Mouse (Mus musculus) gastrocnemius, adult 18-20 months (tissue): ENCODE measurements at regions not wholly inside any gene's neighbourhood (a gene's known extent, or its start where the extent isn't known, plus 50 kb on each side); places are given as distances from the start of the nearest gene placed in this dataset.
A peak's percentile ranks its signal among the peaks of the same experiment; 100 is the strongest.
"Not testable (repeated sequence)": the region's sequence is repeated elsewhere in the genome, so short reads cannot be mapped to it uniquely, and the experiment has no call there.

ENCODE experiments used
- DNase-seq: peaks from one replicate; pipeline ENCODE4 v3.0.0; 2021; ENCODE audit warnings: low spot score

DNA sequence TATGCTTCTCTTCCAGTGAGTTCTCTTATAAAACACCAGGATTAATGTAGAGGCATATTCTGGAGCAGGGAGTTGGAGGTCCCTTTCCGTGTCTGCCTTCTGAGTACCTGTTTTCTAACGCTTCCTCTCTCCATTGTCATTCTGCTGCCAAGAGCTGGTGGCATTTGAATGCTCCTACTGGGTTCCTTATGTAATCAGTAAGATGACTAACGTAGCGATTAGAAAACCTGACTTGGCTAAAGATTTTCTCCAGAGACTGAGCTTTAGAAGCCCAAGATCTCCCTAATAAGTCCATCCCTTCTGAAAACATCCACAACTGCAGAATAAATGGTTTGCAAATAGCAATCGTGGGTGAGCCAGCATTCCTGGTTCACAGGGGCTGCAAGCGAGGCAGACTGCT is 174.5 kb downstream of the Dhx15 start:
- DNase-seq, result no peak

GRCm38 (mm10) chr5:52010426-52010825 is 179.9 kb downstream of the Dhx15 start:
- DNase-seq, result no peak

DNA sequence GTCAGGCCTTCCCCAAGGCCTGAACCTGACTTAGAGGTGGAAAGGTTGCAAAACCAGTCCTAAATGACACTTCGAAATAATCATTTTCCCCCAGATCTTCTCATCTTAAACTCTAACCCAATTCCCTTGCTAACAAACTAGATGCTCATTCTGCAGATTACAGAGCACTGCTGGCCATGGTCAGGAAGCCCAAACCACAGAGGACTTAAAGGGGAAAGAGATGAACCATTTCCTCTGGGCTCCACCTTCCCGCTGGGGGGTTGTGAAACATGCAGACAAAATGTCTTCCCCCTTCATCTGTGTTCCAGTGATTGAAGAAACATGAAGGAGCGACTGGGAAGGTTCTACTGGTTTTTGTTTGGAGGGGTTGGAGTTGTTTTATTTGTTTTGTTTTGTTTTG is 181.4 kb downstream of the Dhx15 start:
- DNase-seq, result no peak

DNA sequence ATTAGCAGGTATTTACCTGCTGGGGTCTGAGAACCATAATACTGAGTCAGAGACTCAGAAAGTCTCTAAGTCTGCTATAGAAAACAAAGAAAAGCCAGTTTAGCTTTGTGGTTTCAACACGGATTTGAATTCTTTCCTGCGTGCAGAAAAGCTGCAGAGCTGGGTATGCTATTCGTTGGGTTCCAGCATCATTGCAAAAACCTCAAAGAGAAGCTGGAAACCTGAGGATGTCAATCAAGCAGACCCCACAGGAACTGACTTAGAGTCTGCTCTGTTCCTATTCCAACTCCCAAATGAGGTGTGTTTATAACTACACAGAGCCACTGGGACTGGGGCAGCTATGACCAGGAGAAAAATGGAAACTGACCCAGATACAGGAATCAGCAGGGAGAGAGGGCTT is 183.5 kb downstream of the Dhx15 start:
- no peak for DNase-seq

GRCm38 (mm10) chr5:51990847-51991610 is 199.3 kb downstream of the Dhx15 start:
- no peak for DNase-seq

DNA sequence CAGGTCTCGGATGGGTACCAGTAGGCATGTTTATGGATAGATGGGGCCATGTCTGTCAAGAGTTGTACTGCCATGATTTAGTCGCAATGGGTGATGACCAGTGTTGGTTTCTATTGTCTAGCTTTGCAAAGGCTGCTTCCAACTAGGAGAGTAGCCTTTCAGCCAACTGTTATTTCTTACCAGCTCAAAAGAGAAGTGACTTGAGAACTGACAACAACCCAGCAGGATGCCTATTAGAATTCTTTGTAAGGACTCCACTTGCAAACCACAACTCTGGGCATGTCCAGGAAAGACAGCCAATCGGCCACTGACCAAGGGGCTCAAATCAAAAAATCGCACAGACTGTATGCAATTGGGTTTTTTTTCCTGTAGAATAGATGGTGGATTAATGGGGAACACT is 200.9 kb downstream of the Dhx15 start:
- no peak for DNase-seq

- no peak for DNase-seq
Measured at GRCm38 (mm10) chr5:51988913-51989312, 201.4 kb downstream of the Dhx15 start.

DNA sequence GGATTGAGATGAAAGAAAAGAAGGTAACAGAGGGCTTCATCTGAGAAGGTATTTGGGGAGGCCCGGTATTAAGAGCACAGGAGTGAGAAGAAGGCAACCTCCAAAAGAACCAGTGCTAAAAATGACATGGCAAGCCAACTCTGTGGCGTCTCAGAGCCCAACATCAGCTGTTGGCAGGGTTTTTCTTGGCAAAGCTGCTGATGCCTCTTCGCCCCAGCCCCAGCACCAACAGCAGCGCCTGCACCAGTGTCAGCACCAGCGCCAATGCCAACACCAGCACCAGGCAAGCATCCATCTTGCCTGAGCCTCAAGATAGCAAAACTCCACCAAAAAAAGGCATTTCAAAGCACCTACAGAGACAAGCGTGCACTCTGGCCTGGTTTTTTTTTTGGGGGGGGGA is 205.3 kb downstream of the Dhx15 start:
- peak; percentile 2 for DNase-seq

GRCm38 (mm10) chr5:51982780-51983179 is 207.5 kb downstream of the Dhx15 start:
- no peak for DNase-seq

DNA sequence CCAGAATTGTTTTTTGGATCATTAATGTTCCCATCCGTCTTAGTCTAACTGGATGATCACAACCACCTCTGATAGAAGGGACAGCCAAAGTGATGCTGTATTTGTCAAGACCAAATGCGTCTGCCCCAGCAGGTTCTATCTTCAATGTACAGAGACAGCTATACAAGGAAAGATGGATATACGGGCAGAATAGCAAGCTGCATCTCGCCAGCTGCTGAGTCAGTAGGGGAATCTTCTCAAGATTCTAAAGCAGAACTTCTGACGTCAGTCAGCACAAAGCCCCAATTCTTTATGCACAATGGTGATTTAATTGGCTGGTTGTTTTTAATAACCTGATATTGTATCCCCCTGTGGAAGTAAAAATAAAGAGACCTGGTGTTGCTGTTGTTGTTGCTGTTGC is 209.4 kb downstream of the Dhx15 start:
- no peak for DNase-seq

- no peak for DNase-seq
Measured at GRCm38 (mm10) chr5:51952499-51952898, 237.8 kb downstream of the Dhx15 start.

DNA sequence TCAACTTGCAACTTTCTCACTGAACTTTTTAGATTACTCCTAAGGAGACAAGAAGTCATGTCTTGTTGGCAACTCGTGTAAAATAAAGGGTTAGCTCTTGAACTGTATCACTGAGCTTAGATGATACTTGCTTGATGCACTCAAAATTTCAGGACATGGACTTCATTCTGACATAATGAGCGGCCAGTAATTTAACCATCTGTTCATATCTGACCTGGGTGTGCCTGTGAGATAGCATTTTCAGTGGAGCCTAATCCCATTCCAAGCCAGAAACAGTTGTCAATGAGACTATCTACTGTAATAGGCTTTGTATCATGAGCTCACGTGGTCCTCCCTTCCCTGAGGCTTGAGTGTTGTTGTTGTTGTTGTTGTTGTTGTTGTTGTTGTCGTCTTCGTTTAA is 240.3 kb downstream of the Dhx15 start:
- no peak for DNase-seq

GRCm38 (mm10) chr5:51946062-51946461 is 244.3 kb downstream of the Dhx15 start:
- DNase-seq, result no peak

DNA sequence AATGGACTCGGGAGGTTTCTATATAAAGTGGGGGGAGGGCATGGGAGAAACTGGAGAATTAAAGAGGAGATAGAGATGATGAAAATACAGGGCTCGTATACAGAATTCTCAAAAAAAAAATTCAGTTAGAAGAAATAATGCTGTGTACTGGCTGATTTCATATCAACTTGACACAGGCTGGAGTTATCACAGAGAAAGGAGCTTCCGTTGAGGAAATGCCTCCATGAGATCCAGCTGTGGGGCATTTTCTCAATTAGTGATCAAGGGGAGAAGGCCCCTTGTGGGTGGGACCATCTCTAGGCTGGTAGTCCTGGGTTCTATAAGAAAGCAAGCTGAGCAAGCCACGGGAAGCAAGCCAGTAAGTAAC is 248.4 kb downstream of the Dhx15 start:
- not testable (repeated sequence) for DNase-seq

GRCm38 (mm10) chr5:51941255-51941924 is 248.9 kb downstream of the Dhx15 start:
- DNase-seq, result no peak

GRCm38 (mm10) chr5:51938845-51939244 is 251.5 kb downstream of the Dhx15 start:
- no peak for DNase-seq

DNA sequence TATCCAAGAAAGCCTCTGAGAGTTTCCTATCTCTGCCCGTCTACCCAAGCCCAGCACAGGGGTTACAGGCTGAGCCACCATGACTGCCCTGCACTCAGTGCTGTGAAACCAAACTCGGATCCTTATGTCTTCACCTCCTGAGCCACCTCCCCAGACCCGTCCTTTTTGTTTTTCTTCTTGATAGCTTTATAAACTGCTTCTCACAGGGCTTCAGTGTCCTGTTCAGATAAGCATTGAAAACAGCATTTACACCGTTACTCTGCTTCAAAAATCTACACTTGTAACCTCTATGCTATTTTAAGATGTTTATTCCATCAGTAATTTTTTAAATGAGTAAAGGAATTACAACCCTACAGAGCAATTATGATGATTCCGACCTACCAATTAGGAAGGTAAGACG is 253.0 kb downstream of the Dhx15 start:
- DNase-seq, result no peak

DNA sequence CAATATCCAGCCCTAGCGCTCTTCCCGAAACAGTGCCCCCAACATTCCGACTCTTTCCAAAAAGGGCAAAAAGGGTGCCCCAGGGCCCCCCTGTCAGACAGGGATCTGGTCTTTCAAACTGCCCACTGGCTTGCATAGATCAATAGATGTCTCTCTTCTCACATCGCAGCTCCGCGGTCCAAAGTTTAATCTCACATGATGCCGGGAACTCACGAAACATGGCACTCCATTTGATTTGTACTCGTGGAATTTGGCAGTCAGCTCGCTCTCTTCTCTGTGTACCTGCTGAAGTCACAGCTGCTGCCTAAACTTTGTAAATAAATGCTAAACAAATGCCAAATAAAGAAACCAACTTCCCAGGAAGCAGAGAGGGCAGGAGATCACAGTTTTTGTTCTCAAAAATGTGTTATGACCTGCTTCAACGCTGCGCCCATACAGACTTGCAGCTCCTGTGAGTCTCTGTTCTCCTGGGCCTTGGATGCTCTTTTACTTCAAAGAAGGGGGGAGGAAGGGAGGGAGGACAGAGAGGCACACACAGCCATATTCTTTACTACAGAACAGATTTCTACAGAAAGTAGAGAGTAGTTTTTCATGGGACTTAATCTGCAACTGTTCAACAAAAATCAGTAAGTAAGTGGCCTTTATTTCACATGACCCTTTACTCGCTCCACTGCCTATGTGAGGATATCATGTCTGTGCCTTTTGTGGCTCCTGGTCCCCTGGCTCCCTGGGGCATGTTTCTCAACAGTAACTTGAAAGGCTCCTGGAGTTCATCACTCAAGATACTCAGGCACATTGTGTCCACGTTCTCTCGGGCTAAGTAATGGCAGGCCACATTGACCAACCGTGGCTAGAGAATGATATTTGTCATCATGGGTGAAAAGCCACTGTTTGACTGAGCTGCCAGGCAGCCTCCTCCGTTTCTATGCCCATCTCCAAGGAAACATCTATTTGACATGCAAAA is 254.6 kb downstream of the Dhx15 start:
- DNase-seq, result no peak

- no peak for DNase-seq
Measured at GRCm38 (mm10) chr5:51934910-51935309, 255.4 kb downstream of the Dhx15 start.

DNA sequence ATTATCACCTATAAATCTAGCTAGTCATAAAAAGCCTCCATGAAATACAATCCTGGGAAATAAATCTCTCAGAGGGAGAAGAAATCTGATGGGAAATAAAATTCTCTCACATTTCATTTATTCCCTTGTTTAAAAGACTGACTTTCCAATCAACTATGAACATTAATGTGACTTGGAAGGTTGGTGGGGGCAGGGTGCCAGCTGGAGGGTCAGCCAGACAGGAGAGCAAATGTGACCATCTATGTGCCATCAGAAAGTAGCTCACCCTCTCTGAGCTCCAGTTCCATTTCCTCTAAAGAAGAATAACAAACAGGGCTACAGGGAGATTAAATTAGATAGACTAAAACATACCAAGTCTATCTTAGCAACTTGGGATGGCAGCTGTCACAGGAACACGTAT is 257.0 kb downstream of the Dhx15 start:
- no peak for DNase-seq

DNA sequence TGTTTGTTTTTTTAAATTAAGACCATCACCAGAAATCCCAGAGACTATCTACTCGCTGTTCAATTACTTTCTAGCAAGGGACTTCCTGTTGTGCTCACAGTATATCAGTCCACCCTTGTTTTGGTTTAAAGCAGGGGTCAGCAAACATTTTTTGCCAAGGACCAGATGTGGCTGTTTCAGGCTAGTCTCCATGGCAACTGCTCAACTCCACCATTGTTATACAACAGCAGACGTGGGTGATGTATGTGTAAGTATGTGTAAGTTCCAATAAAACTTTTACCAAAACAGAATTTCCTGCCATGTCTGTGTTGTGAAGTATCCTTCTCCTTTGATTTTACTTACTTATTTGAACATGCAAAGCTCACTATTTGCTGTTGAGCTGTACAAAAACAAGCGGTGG is 259.9 kb downstream of the Dhx15 start:
- no peak for DNase-seq

- DNase-seq, result no peak
Measured at GRCm38 (mm10) chr5:51928801-51929200, 261.5 kb downstream of the Dhx15 start.
